Mouse (Mus musculus) cerebellum, adult 2 months (tissue): Measurements from ENCODE around the gene Garnl3.

Experiments
- CTCF ChIP-seq: fragments of 200-500 bp; IDR thresholded peaks from 2 replicates; pipeline ENCODE4 v1.5.1; 2011; ENCODE audit warnings: low read depth, mild to moderate bottlenecking, control low read depth, low read length, moderate library complexity, borderline replicate concordance; ENCODE audit not compliant: insufficient read depth
- POLR2A ChIP-seq: fragments of 200-500 bp; IDR thresholded peaks from 2 replicates; pipeline ENCODE4 v1.6.1; 2011; ENCODE audit warnings: low read length, control low read depth, borderline replicate concordance; ENCODE audit not compliant: insufficient read depth

DNA sequence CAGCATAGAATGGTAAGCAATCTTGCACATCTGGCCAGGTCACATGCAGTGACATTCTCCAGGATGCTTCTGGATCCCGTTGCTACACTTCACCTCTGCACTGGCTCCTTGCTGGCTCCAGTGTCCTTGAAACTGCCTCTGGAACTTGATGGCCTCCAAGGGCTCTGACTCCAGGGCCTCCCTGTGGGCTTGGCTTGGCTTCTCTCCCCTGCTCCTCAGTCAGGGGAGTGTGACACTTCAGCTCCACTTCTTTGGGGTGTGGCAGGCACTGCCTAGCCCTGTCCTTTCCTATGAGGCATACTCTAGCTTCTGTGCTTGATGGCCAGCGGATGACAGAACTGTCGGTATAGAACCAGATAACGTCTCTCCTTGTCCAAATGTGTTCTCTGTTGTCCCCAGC is 15.5 kb upstream of the Garnl3 start:
- no peak for TF ChIP-seq CTCF
- TF ChIP-seq POLR2A: no peak
